Mouse (Mus musculus) embryonic facial prominence, embryonic 10.5 days (tissue): ENCODE data around the gene Erg. TPM values are rescaled to one million over a fixed set of nuclear protein-coding genes. Genes with fewer than 3 reads are reported as not detected.

Experiments used
- DNase-seq: peaks from one replicate; pipeline ENCODE4 v3.0.0-alpha.2; 2017; ENCODE audit warnings: low spot score
- H3K27ac ChIP-seq: fragments of 300-500 bp; sonication (generic); replicated peaks from 2 replicates; pipeline ENCODE4 v1.5.1; 2016; ENCODE audit warnings: mild to moderate bottlenecking
- H3K27me3 ChIP-seq: fragments of 300-500 bp; sonication (generic); replicated peaks from 2 replicates; pipeline ENCODE4 v1.6.1; 2016; ENCODE audit warnings: low read depth, mild to moderate bottlenecking; ENCODE audit not compliant: poor library complexity, severe bottlenecking
- H3K36me3 ChIP-seq: fragments of 300-500 bp; sonication (generic); replicated peaks from 2 replicates; pipeline ENCODE4 v1.6.1; 2016; ENCODE audit warnings: mild to moderate bottlenecking, moderate library complexity
- H3K4me1 ChIP-seq: fragments of 300-500 bp; sonication (generic); 2 replicates; pipeline ENCODE4 v1.6.1; 2016
- H3K4me3 ChIP-seq: fragments of 300-500 bp; sonication (generic); 2 replicates; pipeline ENCODE4 v1.5.1; 2016; ENCODE audit warnings: mild to moderate bottlenecking, moderate library complexity
- H3K9me3 ChIP-seq: fragments of 300-500 bp; sonication (generic); 2 replicates; pipeline ENCODE4 v1.6.1; 2016; ENCODE audit warnings: mild to moderate bottlenecking
- WGBS: fragments of 180-500 bp; shearing (Covaris S2); methylation state at CpG from one replicate; pipeline ENCODE4 v1.1.7; 2016; 5-methylcytosine and 5-hydroxymethylcytosine counted together
- polyA plus RNA-seq: library from polyadenylated mRNA; unstranded; fragments of >200 nt; fragmentation: Nextera tagmentation; extraction: Ambion mirVana; gene quantifications from 2 replicates; pipeline ENCODE4 v1.2.1, GENCODE M21; 2016

Erg gene
- polyA plus RNA-seq, 1 experiment from 2014 or later, result 2.8 TPM

GRCm38 (mm10) chr16:95467893-95468292, 118.5 kb downstream of the Erg start:
- H3K4me3 ChIP-seq, result no peak overlapping the region
- no peak for DNase-seq
- WGBS, result 92% methylated on average over 2 of the region's 2 CpGs
- no peak overlapping the region for H3K27ac ChIP-seq
- H3K9me3 ChIP-seq, result no peaks in the 10 kb centered on the region
- peaks cover 19% of the 10 kb centered on the region for H3K4me1 ChIP-seq
- no peaks in the 10 kb centered on the region for H3K27me3 ChIP-seq
- no peaks in the 10 kb centered on the region for H3K36me3 ChIP-seq

- H3K27ac ChIP-seq, result no peak overlapping the region
- WGBS, result 90% methylated on average over 1 of the region's 1 CpGs
- H3K9me3 ChIP-seq, result no peaks in the 10 kb centered on the region
- H3K36me3 ChIP-seq, result no peaks in the 10 kb centered on the region
- peaks cover 24% of the 10 kb centered on the region for H3K4me1 ChIP-seq
- H3K27me3 ChIP-seq, result no peaks in the 10 kb centered on the region
- no peak overlapping the region for H3K4me3 ChIP-seq
- peak; percentile 49 for DNase-seq
Observed at GRCm38 (mm10) chr16:95466548-95466947, 119.8 kb downstream of the Erg start.

- Histone ChIP-seq H3K9me3 (no peaks in the 10 kb centered on the region), H3K27me3 (no peaks in the 10 kb centered on the region), H3K4me1 (peaks cover 22% of the 10 kb centered on the region), H3K36me3 (no peaks in the 10 kb centered on the region), H3K27ac (no peak overlapping the region), H3K4me3 (no peak overlapping the region)
- WGBS, result 84% methylated on average over 8 of the region's 8 CpGs
- DNase-seq, result no peak
Observed at GRCm38 (mm10) chr16:95464609-95465008, 121.8 kb downstream of the Erg start.

- no peak for DNase-seq
- Histone ChIP-seq H3K4me1 (peaks cover 16% of the 10 kb centered on the region), H3K4me3 (no peak overlapping the region), H3K27ac (no peak overlapping the region), H3K36me3 (no peaks in the 10 kb centered on the region), H3K9me3 (no peaks in the 10 kb centered on the region), H3K27me3 (no peaks in the 10 kb centered on the region)
- 74% methylated on average over 6 of the region's 6 CpGs for WGBS
Observed at GRCm38 (mm10) chr16:95463796-95464195, 122.6 kb downstream of the Erg start.

GRCm38 (mm10) chr16:95461941-95462340, 124.5 kb downstream of the Erg start:
- 86% methylated on average over 7 of the region's 7 CpGs for WGBS
- no peaks in the 10 kb centered on the region for H3K27me3 ChIP-seq
- no peaks in the 10 kb centered on the region for H3K9me3 ChIP-seq
- no peak overlapping the region for H3K27ac ChIP-seq
- no peak overlapping the region for H3K4me3 ChIP-seq
- H3K4me1 ChIP-seq, result peaks cover 7% of the 10 kb centered on the region; the same call in 1 of the 2 replicates
- no peaks in the 10 kb centered on the region for H3K36me3 ChIP-seq
- no peak for DNase-seq

- H3K27me3 ChIP-seq, result no peaks in the 10 kb centered on the region
- H3K9me3 ChIP-seq, result no peaks in the 10 kb centered on the region
- DNase-seq, result no peak
- H3K36me3 ChIP-seq, result no peaks in the 10 kb centered on the region
- H3K4me3 ChIP-seq, result no peak overlapping the region
- no peak overlapping the region for H3K27ac ChIP-seq
- 73% methylated on average over 2 of the region's 2 CpGs for WGBS
- H3K4me1 ChIP-seq, result peaks cover 7% of the 10 kb centered on the region; the same call in 1 of the 2 replicates
Observed at GRCm38 (mm10) chr16:95460336-95460735, 126.1 kb downstream of the Erg start.

- Histone ChIP-seq H3K4me1 (peaks cover 10% of the 10 kb centered on the region; the same call in 1 of the 2 replicates), H3K27ac (0 out of 2 replicates have a peak overlapping the region, but pooled peaks have one; percentile 6), H3K27me3 (no peaks in the 10 kb centered on the region), H3K9me3 (no peaks in the 10 kb centered on the region), H3K4me3 (no peak overlapping the region), H3K36me3 (no peaks in the 10 kb centered on the region)
- 73% methylated on average over 5 of the region's 5 CpGs for WGBS
- DNase-seq, result no peak
Observed at GRCm38 (mm10) chr16:95459325-95459691, 127.1 kb downstream of the Erg start.

- Histone ChIP-seq H3K27me3 (no peaks in the 10 kb centered on the region), H3K4me1 (peaks cover 10% of the 10 kb centered on the region; the same call in 1 of the 2 replicates), H3K9me3 (no peaks in the 10 kb centered on the region), H3K4me3 (peak overlapping the region; percentile 1; the same call in 1 of the 2 replicates), H3K36me3 (no peaks in the 10 kb centered on the region), H3K27ac (no peak overlapping the region)
- no peak for DNase-seq
- WGBS, result 90% methylated on average over 17 of the region's 17 CpGs
Observed at GRCm38 (mm10) chr16:95458590-95459324, 127.6 kb downstream of the Erg start.

- Histone ChIP-seq H3K4me1 (peaks cover 13% of the 10 kb centered on the region), H3K27ac (no peak overlapping the region), H3K4me3 (peak overlapping the region; percentile 6; the same call in 1 of the 2 replicates), H3K36me3 (no peaks in the 10 kb centered on the region), H3K27me3 (no peaks in the 10 kb centered on the region), H3K9me3 (no peaks in the 10 kb centered on the region)
- DNase-seq, result no peak
- WGBS, result 86% methylated on average over 3 of the region's 3 CpGs
Observed at GRCm38 (mm10) chr16:95457006-95457405, 129.4 kb downstream of the Erg start.

GRCm38 (mm10) chr16:95455896-95456295, 130.5 kb downstream of the Erg start:
- DNase-seq, result no peak
- Histone ChIP-seq H3K27me3 (no peaks in the 10 kb centered on the region), H3K27ac (no peak overlapping the region), H3K9me3 (no peaks in the 10 kb centered on the region), H3K4me3 (peak overlapping the region; percentile 11; the same call in 1 of the 2 replicates), H3K4me1 (peaks cover 8% of the 10 kb centered on the region), H3K36me3 (no peaks in the 10 kb centered on the region)
- 89% methylated on average over 8 of the region's 8 CpGs for WGBS

GRCm38 (mm10) chr16:95455461-95455860, 130.9 kb downstream of the Erg start:
- 86% methylated on average over 5 of the region's 5 CpGs for WGBS
- Histone ChIP-seq H3K27me3 (no peaks in the 10 kb centered on the region), H3K4me1 (peaks cover 8% of the 10 kb centered on the region), H3K4me3 (peak overlapping the region; percentile 11; the same call in 1 of the 2 replicates), H3K27ac (no peak overlapping the region), H3K36me3 (no peaks in the 10 kb centered on the region), H3K9me3 (no peaks in the 10 kb centered on the region)
- DNase-seq, result no peak

GRCm38 (mm10) chr16:95452411-95452810, 134.0 kb downstream of the Erg start:
- Histone ChIP-seq H3K27me3 (no peaks in the 10 kb centered on the region), H3K9me3 (no peaks in the 10 kb centered on the region), H3K4me1 (peaks cover 6% of the 10 kb centered on the region; the same call in 1 of the 2 replicates), H3K36me3 (no peaks in the 10 kb centered on the region), H3K27ac (no peak overlapping the region), H3K4me3 (no peak overlapping the region)
- no peak for DNase-seq
- WGBS, result 89% methylated on average over 8 of the region's 8 CpGs

- no peaks in the 10 kb centered on the region for H3K36me3 ChIP-seq
- H3K27me3 ChIP-seq, result no peaks in the 10 kb centered on the region
- H3K4me3 ChIP-seq, result no peak overlapping the region
- WGBS, result 81% methylated on average over 5 of the region's 5 CpGs
- no peaks in the 10 kb centered on the region for H3K9me3 ChIP-seq
- no peak overlapping the region for H3K27ac ChIP-seq
- H3K4me1 ChIP-seq, result peaks cover 3% of the 10 kb centered on the region; the same call in 1 of the 2 replicates
- no peak for DNase-seq
Observed at GRCm38 (mm10) chr16:95449361-95449725, 137.1 kb downstream of the Erg start.
